Mouse (Mus musculus): ENCODE results near the gene Dynlrb1. TPM values are rescaled to one million over a fixed set of nuclear protein-coding genes. Genes with fewer than 3 reads are reported as not detected.

The Dynlrb1 gene
- polyA plus RNA-seq, 1 experiment from 2014 or later = 410 TPM

GRCm38 (mm10) chr2:155287456-155288250, 51.3 kb downstream of the Dynlrb1 start:
- H3K4me1 ChIP-seq (replicated peaks; ENCODE audit: control insufficient read depth, insufficient read depth, low read length) = no peaks in the 10 kb centered on the region
- no peak for DNase-seq (ENCODE audit: low spot score)
- no peak overlapping the region for H3K4me3 ChIP-seq (ENCODE audit: low read depth, low read length)
- no peaks in the 10 kb centered on the region for H3K9me3 ChIP-seq (ENCODE audit: control insufficient read depth, low read length)
- no peak overlapping the region for H3K27ac ChIP-seq (ENCODE audit: low read depth)
- no peak overlapping the region for H3K9ac ChIP-seq (ENCODE audit: low read length)
- peaks cover 50% of the 10 kb centered on the region for H3K36me3 ChIP-seq (ENCODE audit: control insufficient read depth, insufficient read depth, low read length)
- no peak overlapping the region for H3K4me2 ChIP-seq (ENCODE audit: low read length)
- 85% methylated on average over 4 of the region's 4 CpGs for WGBS
- H3K27me3 ChIP-seq (replicated peaks; ENCODE audit: control insufficient read depth, insufficient read depth, low read length) = no peaks in the 10 kb centered on the region
- no peak for ATAC-seq (replicated peaks; ENCODE audit: low FRiP score, low TSS enrichment, low read depth)

- Histone ChIP-seq H3K4me1 (replicated peaks; ENCODE audit: control insufficient read depth, insufficient read depth, low read length) (no peaks in the 10 kb centered on the region), H3K4me2 (ENCODE audit: low read length) (no peak overlapping the region), H3K27me3 (replicated peaks; ENCODE audit: control insufficient read depth, insufficient read depth, low read length) (no peaks in the 10 kb centered on the region), H3K27ac (ENCODE audit: low read depth) (no peak overlapping the region), H3K9ac (ENCODE audit: low read length) (no peak overlapping the region), H3K36me3 (ENCODE audit: control insufficient read depth, insufficient read depth, low read length) (peaks cover 55% of the 10 kb centered on the region), H3K4me3 (ENCODE audit: low read depth, low read length) (no peak overlapping the region), H3K9me3 (ENCODE audit: control insufficient read depth, low read length) (no peaks in the 10 kb centered on the region)
- ATAC-seq (replicated peaks; ENCODE audit: low FRiP score, low TSS enrichment, low read depth) (no peak), DNase-seq (ENCODE audit: low spot score) (no peak)
- 92% methylated on average over 8 of the region's 8 CpGs for WGBS
Observed at GRCm38 (mm10) chr2:155290066-155290465, 53.7 kb downstream of the Dynlrb1 start.

GRCm38 (mm10) chr2:155293382-155293781, 57.0 kb downstream of the Dynlrb1 start:
- WGBS = 77% methylated on average over 2 of the region's 2 CpGs
- Histone ChIP-seq H3K9ac (ENCODE audit: low read length) (no peak overlapping the region), H3K36me3 (ENCODE audit: control insufficient read depth, insufficient read depth, low read length) (peaks cover 88% of the 10 kb centered on the region), H3K27me3 (replicated peaks; ENCODE audit: control insufficient read depth, insufficient read depth, low read length) (no peaks in the 10 kb centered on the region), H3K4me1 (replicated peaks; ENCODE audit: control insufficient read depth, insufficient read depth, low read length) (no peaks in the 10 kb centered on the region), H3K4me3 (ENCODE audit: low read depth, low read length) (no peak overlapping the region), H3K27ac (ENCODE audit: low read depth) (no peak overlapping the region), H3K9me3 (ENCODE audit: control insufficient read depth, low read length) (no peaks in the 10 kb centered on the region), H3K4me2 (ENCODE audit: low read length) (no peak overlapping the region)
- no peak for DNase-seq (ENCODE audit: low spot score)
- no peak for ATAC-seq (replicated peaks; ENCODE audit: low FRiP score, low TSS enrichment, low read depth)

GRCm38 (mm10) chr2:155293946-155294345, 57.6 kb downstream of the Dynlrb1 start:
- Histone ChIP-seq H3K9ac (ENCODE audit: low read length) (no peak overlapping the region), H3K27me3 (replicated peaks; ENCODE audit: control insufficient read depth, insufficient read depth, low read length) (no peaks in the 10 kb centered on the region), H3K4me3 (ENCODE audit: low read depth, low read length) (no peak overlapping the region), H3K27ac (ENCODE audit: low read depth) (no peak overlapping the region), H3K9me3 (ENCODE audit: control insufficient read depth, low read length) (no peaks in the 10 kb centered on the region), H3K36me3 (ENCODE audit: control insufficient read depth, insufficient read depth, low read length) (peaks cover 89% of the 10 kb centered on the region), H3K4me2 (ENCODE audit: low read length) (no peak overlapping the region), H3K4me1 (replicated peaks; ENCODE audit: control insufficient read depth, insufficient read depth, low read length) (no peaks in the 10 kb centered on the region)
- ATAC-seq (replicated peaks; ENCODE audit: low FRiP score, low TSS enrichment, low read depth) (no peak), DNase-seq (ENCODE audit: low spot score) (no peak)
- WGBS = 91% methylated on average over 4 of the region's 4 CpGs

GRCm38 (mm10) chr2:155295453-155295852, 59.1 kb downstream of the Dynlrb1 start:
- Histone ChIP-seq H3K4me3 (ENCODE audit: low read depth, low read length) (no peak overlapping the region), H3K27ac (ENCODE audit: low read depth) (no peak overlapping the region), H3K9me3 (ENCODE audit: control insufficient read depth, low read length) (no peaks in the 10 kb centered on the region), H3K4me1 (replicated peaks; ENCODE audit: control insufficient read depth, insufficient read depth, low read length) (no peaks in the 10 kb centered on the region), H3K9ac (ENCODE audit: low read length) (no peak overlapping the region), H3K36me3 (ENCODE audit: control insufficient read depth, insufficient read depth, low read length) (peaks cover 83% of the 10 kb centered on the region), H3K4me2 (ENCODE audit: low read length) (no peak overlapping the region), H3K27me3 (replicated peaks; ENCODE audit: control insufficient read depth, insufficient read depth, low read length) (no peaks in the 10 kb centered on the region)
- 79% methylated on average over 6 of the region's 6 CpGs for WGBS
- DNase-seq (ENCODE audit: low spot score) = no peak
- ATAC-seq (replicated peaks; ENCODE audit: low FRiP score, low TSS enrichment, low read depth) = no peak

- DNase-seq (ENCODE audit: low spot score) (no peak), ATAC-seq (replicated peaks; ENCODE audit: low FRiP score, low TSS enrichment, low read depth) (no peak)
- H3K9me3 ChIP-seq (ENCODE audit: control insufficient read depth, low read length) = no peaks in the 10 kb centered on the region
- 67% methylated on average over 4 of the region's 4 CpGs for WGBS
- no peak overlapping the region for H3K4me2 ChIP-seq (ENCODE audit: low read length)
- peaks cover 72% of the 10 kb centered on the region for H3K36me3 ChIP-seq (ENCODE audit: control insufficient read depth, insufficient read depth, low read length)
- no peaks in the 10 kb centered on the region for H3K4me1 ChIP-seq (replicated peaks; ENCODE audit: control insufficient read depth, insufficient read depth, low read length)
- no peak overlapping the region for H3K27ac ChIP-seq (ENCODE audit: low read depth)
- H3K4me3 ChIP-seq (ENCODE audit: low read depth, low read length) = no peak overlapping the region
- H3K9ac ChIP-seq (ENCODE audit: low read length) = no peak overlapping the region
- no peaks in the 10 kb centered on the region for H3K27me3 ChIP-seq (replicated peaks; ENCODE audit: control insufficient read depth, insufficient read depth, low read length)
Observed at GRCm38 (mm10) chr2:155299563-155299962, 63.2 kb downstream of the Dynlrb1 start.

Other genes with a start within 250 kb of the Dynlrb1 start
- 3.4 and 5.7 TPM in 2 replicates for gene Gm14226, start 218.3 kb upstream of the Dynlrb1 start, polyA plus RNA-seq (2014; fragmentation: Nextera tagmentation; extraction: Ambion mirVana)
- 136 and 137 TPM in 2 replicates for gene Ahcy, start 162.0 kb upstream of the Dynlrb1 start, polyA plus RNA-seq (2014; fragmentation: Nextera tagmentation; extraction: Ambion mirVana)
- 44.2 and 56.1 TPM in 2 replicates for gene Itch, start 103.0 kb upstream of the Dynlrb1 start, polyA plus RNA-seq (2014; fragmentation: Nextera tagmentation; extraction: Ambion mirVana)
- gene Map1lc3a, start 39.8 kb downstream of the Dynlrb1 start, polyA plus RNA-seq (2014; fragmentation: Nextera tagmentation; extraction: Ambion mirVana) = 180 and 203 TPM in 2 replicates
- 60.2 and 64.6 TPM in 2 replicates for gene Pigu, start 120.9 kb downstream of the Dynlrb1 start, polyA plus RNA-seq (2014; fragmentation: Nextera tagmentation; extraction: Ambion mirVana)
- gene Trp53inp2, start 144.5 kb downstream of the Dynlrb1 start, polyA plus RNA-seq (2014; fragmentation: Nextera tagmentation; extraction: Ambion mirVana) = 16.9 and 17.6 TPM in 2 replicates
- gene Ncoa6, start 237.4 kb downstream of the Dynlrb1 start, polyA plus RNA-seq (2014; fragmentation: Nextera tagmentation; extraction: Ambion mirVana) = 27.9 and 28.3 TPM in 2 replicates

Data from intestine, embryonic 14.5 days (tissue).